Comparison of ENCODE assay signal across 10 mouse cellular contexts in genomic region chr3:87527139-87527538, GRCm38 (mm10). TPM values are rescaled to one million over a fixed set of nuclear protein-coding genes. Genes with fewer than 3 reads are reported as not detected.
A peak's percentile ranks its signal among the peaks of the same experiment; 100 is the strongest.
DNase-seq lines count a peak whose midpoint lies in the region; ATAC-seq and TF ChIP-seq lines count a peak whose summit lies in the region.
"Had no signal": no experiment of that assay in that cellular context is flagged by ENCODE, and none has a peak within 500 bp of the region (broad histone marks: within the 10 kb centered on the region; RNA-seq: fewer than 3 reads in every experiment).

No protein-coding gene starts in this region.

- no peak for TF ChIP-seq POLR2A in kidney, adult 2 months (IDR thresholded peaks at IDR 0.05; ENCODE audit: low read depth, low read length)

- H3K4me2 ChIP-seq in kidney, embryonic 15.5 days: no peak overlapping the region
- H3K4me2 ChIP-seq in limb, embryonic 15.5 days: peak overlapping the region; percentile 67

- DNase-seq in kidney, adult 2 months: no peak
- DNase-seq in 416B (ENCODE audit: low read depth): peak; percentile 46
- no peak for DNase-seq in B cell, adult 2 months
- DNase-seq in left cerebral cortex, adult 9 months (ENCODE audit: low spot score in 2 of 2): no peak
- no peak for DNase-seq in frontal cortex, postnatal 14 days (ENCODE audit: low spot score in 2 of 2)
- DNase-seq: kidney, postnatal 10 days had no signal

- TF ChIP-seq CTCF in kidney, adult 2 months (conservative IDR thresholded peaks at IDR 0.05; ENCODE audit: insufficient read depth, insufficient read length, low read depth, low read length): 0 out of 2 replicates have a peak, but pooled peaks have one; percentile 8

- H3K4me1 ChIP-seq in kidney, adult 2 months (ENCODE audit: control insufficient read depth, insufficient read depth, low read length): peaks cover 8% of the 10 kb centered on the region; the same call in 1 of the 2 replicates
- H3K4me1 ChIP-seq in kidney, embryonic 15.5 days: peaks cover 17% of the 10 kb centered on the region
- H3K4me1 ChIP-seq in limb, embryonic 15.5 days: peaks cover 17% of the 10 kb centered on the region

- no peaks in the 10 kb centered on the region for H3K9me3 ChIP-seq in kidney, embryonic 15.5 days (replicated peaks)
- H3K9me3 ChIP-seq in limb, embryonic 15.5 days: no peaks in the 10 kb centered on the region

- no peak overlapping the region for H3K4me3 ChIP-seq in kidney, adult 2 months (ENCODE audit: insufficient read depth, low read depth, low read length)
- no peak overlapping the region for H3K4me3 ChIP-seq in kidney, embryonic 15.5 days (replicated peaks)
- H3K4me3 ChIP-seq in limb, embryonic 15.5 days: 0 out of 2 replicates have a peak overlapping the region, but pooled peaks have one; percentile 100

- H3K27me3 ChIP-seq in kidney, adult 2 months (replicated peaks; ENCODE audit: control insufficient read depth, insufficient read depth, low read length): no peaks in the 10 kb centered on the region
- no peaks in the 10 kb centered on the region for H3K27me3 ChIP-seq in kidney, embryonic 15.5 days
- no peaks in the 10 kb centered on the region for H3K27me3 ChIP-seq in limb, embryonic 15.5 days

- peaks cover 2% of the 10 kb centered on the region for H3K36me3 ChIP-seq in kidney, adult 2 months (ENCODE audit: control insufficient read depth, insufficient read depth, low read length)
- peaks cover 49% of the 10 kb centered on the region for H3K36me3 ChIP-seq in kidney, embryonic 15.5 days
- peaks cover 40% of the 10 kb centered on the region for H3K36me3 ChIP-seq in limb, embryonic 15.5 days

- no peak overlapping the region for H3K27ac ChIP-seq in kidney, adult 2 months (ENCODE audit: insufficient read depth, low read depth, low read length)
- no peak overlapping the region for H3K27ac ChIP-seq in kidney, embryonic 15.5 days
- no peak overlapping the region for H3K27ac ChIP-seq in limb, embryonic 15.5 days

- WGBS in kidney, adult 2 months: 71% methylated on average over 12 of the region's 12 CpGs
- 86% methylated on average over 12 of the region's 12 CpGs for WGBS in kidney, embryonic 15.5 days
- WGBS in limb, embryonic 15.5 days: 74% methylated on average over 12 of the region's 12 CpGs

- ATAC-seq in kidney, embryonic 15.5 days (replicated peaks; ENCODE audit: low FRiP score): no peak
- peak; percentile 40 for ATAC-seq in CD4-positive, CD25-positive, alpha-beta regulatory T cell, adult 4 months
- ATAC-seq in limb, embryonic 15.5 days (ENCODE audit: insufficient number of reproducible peaks, low FRiP score, low TSS enrichment, low read depth): no peak
- ATAC-seq: forebrain, embryonic 16.5 days had no signal

- no peak overlapping the region for H3K9ac ChIP-seq in kidney, embryonic 15.5 days
- no peak overlapping the region for H3K9ac ChIP-seq in limb, embryonic 15.5 days

RNA-seq across cellular contexts. Expression of gene Etv3, which starts 1.9 kb away (rescaled TPM):
- 8.4 and 9.1 TPM in 2 replicates for polyA plus RNA-seq in kidney, adult 2 months (2012; rRNA removed)
- 14.4 and 15.7 TPM in 2 replicates for polyA plus RNA-seq in kidney, embryonic 15.5 days (2015; fragmentation: Nextera tagmentation; extraction: Ambion mirVana)
- polyA plus RNA-seq in CD4-positive, CD25-positive, alpha-beta regulatory T cell, adult 4 months (2017; shearing (Covaris generic)): 10 to 100 TPM; 24.6 to 37.8 TPM
- 22.7 and 27.7 TPM in 2 replicates for polyA plus RNA-seq in limb, embryonic 15.5 days (2015; fragmentation: Nextera tagmentation; extraction: Ambion mirVana)
